Mouse (Mus musculus) megakaryocyte progenitor cell, adult 5-6 weeks (primary cell): ENCODE results near the gene Adamts2. TPM values are rescaled to one million over a fixed set of nuclear protein-coding genes. Genes with fewer than 3 reads are reported as not detected.

Source experiments
- ATAC-seq: replicated peaks from 2 replicates; pipeline ENCODE4 v1.8.0; 2016; ENCODE audit warnings: mild to moderate bottlenecking, moderate TSS enrichment, inconsistent platforms; ENCODE audit not compliant: poor library complexity
- total RNA-seq, 2 experiments: library from RNA; stranded (forward) in 1 of 2; stranded (reverse) in 1 of 2; fragments of 157-497, 149-512 nt in 1 of 2; fragments of 200-1000 nt in 1 of 2; gene quantifications; 2 replicates each; pipeline versions ENCODE4 v1.2.3 to v1.2.4; 2015 to 2017

The Adamts2 gene
- total RNA-seq, 2 experiments from 2014 or later, result not detected

DNA sequence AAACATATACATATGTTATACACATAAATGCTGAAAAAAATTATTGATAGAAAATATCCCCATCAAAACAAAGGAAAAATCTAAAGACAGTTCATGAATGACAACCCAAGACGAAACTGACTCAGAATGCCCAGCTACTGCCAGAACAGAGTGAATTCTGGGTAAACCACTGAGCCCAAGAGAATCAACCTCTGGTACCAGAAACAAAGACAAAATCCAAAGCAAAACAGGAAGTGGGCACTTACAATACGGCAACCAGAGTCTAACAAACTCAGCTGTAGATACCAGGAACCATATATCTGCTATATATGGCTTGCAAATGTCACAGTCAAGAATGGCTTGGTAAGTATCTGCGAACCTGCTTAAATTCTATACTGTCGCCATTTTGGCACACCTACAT is 233.8 kb downstream of the Adamts2 start:
- ATAC-seq, result peak; percentile 54

DNA sequence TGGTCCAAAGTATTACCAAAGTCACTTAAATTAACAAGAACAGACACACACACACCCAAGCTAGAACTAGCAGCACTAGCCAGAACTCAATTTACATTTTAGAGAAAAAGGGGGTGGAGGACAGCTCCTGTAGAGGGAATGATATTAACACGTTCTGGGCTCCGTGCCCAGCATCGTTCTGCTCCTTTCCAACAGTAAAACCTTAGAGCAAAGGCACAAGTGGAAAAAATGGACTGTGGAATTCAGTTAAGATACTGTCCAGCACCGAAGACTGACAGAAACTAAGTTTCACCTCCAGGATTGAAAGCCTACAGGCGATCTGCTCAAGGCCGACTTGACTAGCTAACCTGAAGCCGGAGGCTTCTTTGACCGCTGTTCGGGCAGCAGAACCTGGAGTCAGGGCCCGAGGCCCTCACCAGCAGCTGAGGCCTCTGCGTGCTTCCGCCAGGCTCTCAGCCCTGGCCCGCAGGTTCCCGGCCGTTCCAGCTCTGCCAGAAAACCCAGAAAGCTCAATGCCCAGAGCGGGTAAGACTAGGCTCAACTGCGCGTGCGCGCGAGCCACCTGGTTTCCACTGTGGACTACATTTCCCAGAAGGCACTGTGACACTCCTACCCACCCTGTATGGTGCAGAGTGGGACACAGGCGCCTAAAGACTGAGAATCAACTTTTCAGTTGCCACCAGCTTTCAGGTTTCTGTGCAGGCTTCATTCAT is 239.3 kb downstream of the Adamts2 start, which contains the start of gene Zfp879:
Gene Zfp879, minus strand, starts transcription at position 530 of the 713 bp plus-strand sequence.
- ATAC-seq, result peak; percentile 95

DNA sequence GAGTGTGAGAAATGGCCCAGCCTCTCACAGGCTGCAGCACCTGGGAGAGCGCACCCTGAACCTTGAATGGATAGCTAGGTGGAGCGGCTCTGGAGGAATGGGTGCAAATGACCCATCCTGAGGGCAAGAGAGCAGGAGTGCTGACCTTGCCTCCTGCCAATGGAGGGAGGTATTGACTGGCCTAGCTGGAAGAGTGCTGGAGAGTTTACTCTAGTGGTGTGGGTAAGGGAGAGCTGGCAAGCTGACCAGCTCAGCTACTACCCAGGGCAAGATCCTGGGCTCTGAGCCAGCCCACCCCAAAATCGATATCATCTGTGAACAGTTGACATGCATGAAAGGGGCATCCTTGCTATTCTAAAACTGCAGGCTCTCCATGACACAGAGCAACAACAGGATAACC is 244.1 kb downstream of the Adamts2 start:
- ATAC-seq, result no peak

DNA sequence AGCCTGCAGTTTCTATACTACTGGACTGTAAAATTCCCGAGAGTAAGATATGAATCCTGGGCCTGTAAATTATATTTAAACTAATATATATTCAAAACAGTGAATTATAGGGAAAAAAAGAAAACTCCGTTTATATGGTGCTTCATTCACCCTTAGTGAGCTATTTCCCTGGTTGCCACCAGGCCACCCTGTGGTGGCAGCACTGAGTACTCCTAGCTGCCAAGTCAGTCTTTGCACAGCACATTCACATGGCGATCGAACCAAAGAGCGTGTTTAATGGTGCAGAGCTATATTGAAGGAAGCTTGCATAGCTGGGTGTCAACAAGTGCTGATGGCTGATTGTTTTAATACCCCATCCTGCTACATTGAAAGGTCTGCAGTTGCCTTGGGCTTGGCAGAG is 245.2 kb downstream of the Adamts2 start:
- no peak for ATAC-seq

DNA sequence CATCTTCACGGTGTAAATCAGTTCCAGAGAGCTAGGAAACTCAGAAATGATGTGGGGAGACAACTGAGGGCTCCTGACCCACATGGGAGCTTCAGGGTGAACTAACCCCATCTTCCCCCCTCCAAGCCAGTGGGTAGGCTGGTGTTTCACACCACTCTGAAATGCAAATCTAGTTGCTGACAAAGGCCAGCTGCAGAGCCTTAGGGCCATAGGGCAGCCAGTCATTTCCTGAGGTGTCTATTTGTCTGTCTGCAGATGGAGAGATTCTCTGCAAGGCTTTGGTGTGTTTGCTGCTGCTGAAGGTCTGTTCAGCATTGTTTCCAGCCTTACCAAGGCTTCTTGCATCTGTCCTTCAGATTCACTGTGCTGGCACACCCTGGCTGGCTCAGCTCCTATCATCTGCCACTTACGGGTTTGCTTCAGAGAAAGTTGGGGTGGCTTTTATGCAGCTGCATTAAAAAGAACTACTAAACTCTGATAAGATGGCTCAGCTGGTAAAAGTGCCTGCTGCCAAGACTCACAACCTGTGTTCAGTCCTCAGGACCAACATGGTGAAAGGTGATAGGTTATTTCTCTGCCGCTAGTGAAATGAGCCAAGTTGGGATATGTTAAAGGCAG is 246.7 kb downstream of the Adamts2 start:
- peak; percentile 27 for ATAC-seq

DNA sequence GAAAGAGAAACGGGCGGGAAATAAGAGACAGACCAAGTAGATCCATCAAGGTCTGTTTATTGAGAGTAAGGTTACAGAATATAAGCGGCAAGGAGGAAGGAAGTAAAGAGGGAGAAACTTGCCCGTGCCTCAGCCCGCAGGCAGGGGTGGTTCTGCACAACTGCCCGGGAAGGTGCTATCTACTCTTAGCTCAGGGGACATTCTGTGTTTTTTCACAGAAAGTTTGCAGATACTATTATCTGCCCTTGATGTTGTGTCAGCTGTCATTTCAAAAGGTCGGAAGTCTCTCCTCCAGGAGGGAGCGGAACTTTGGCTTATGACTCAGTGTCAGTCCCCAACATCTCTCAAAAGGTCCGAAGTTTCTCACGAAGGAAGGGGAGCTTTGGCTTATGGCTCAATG is 247.4 kb downstream of the Adamts2 start:
- no peak for ATAC-seq

DNA sequence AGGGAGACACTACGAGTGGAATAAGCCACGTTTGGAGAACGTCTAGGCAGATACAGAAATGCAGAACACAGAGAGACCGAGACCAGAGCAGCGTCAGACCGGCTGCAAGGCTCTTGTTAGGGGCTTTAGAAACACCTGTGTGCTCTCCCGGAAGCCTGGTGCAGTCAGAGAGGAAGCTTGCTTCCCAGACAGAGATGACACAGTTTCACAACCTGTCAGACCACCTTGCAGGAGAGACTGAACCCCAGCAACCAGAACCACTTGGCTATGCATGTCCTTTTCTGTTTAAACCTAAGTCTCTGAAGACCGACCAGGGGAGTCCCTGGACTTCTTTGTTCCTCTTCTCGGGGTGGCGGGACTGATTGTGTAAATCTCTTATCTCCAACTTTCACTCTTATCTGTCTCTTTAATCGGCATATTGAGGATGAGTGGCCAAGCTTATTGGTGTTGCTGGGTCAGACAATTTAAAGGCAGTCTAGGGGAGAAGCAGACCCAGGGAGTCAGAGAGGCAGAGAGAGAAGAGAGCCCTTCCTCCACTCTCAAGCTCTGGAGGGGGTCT is 248.4 kb downstream of the Adamts2 start, which contains the start of gene Grm6:
Gene Grm6, plus strand, starts transcription at position 509 of the 559 bp plus-strand sequence.
- peak; percentile 37 for ATAC-seq

DNA sequence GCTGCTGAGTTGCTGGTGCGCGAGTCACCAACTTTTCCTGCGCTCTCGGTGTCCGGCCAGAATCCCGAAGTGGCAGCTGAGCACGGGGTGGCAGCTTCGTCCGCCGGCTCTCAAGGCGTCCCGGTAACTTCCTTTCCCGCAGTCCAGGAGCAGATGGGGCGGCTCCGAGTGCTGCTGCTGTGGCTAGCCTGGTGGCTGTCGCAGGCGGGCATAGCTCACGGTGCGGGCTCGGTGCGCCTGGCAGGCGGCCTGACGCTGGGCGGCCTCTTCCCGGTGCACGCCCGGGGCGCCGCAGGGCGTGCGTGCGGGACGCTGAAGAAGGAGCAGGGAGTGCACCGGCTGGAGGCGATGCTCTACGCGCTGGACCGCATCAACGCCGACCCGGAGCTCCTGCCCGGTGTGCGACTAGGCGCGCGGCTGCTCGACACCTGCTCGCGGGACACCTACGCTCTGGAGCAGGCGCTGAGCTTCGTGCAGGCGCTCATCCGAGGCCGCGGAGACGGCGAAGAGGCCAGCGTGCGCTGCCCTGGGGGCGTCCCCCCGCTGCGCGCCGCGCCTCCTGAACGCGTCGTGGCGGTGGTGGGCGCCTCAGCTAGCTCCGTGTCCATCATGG is 249.2 kb downstream of the Adamts2 start:
- peak; percentile 23; the same call in 1 of the 2 replicates for ATAC-seq

Other genes with a start within 250 kb of the Adamts2 start
- not detected in 2 replicates for gene Cby3, start 247.6 kb upstream of the Adamts2 start, total RNA-seq (2015)
- gene Cby3, start 247.6 kb upstream of the Adamts2 start, total RNA-seq (2017), result 0.29 TPM in 1 of 2 replicates, not detected in the other
- 748 and 912 TPM in 2 replicates for gene Hnrnph1, start 225.1 kb upstream of the Adamts2 start, total RNA-seq (2015)
- gene Hnrnph1, start 225.1 kb upstream of the Adamts2 start, total RNA-seq (2017), result 703 and 864 TPM in 2 replicates
- 29.5 and 38.1 TPM in 2 replicates for gene Rufy1, start 171.0 kb upstream of the Adamts2 start, total RNA-seq (2015)
- gene Rufy1, start 171.0 kb upstream of the Adamts2 start, total RNA-seq (2017), result 42.5 and 48.5 TPM in 2 replicates
- gene Zfp354c, start 225.6 kb downstream of the Adamts2 start, total RNA-seq (2015), result 0.66 and 1.0 TPM in 2 replicates
- 0.50 and 1.1 TPM in 2 replicates for gene Zfp354c, start 225.6 kb downstream of the Adamts2 start, total RNA-seq (2017)
- gene Zfp879, start 239.5 kb downstream of the Adamts2 start, total RNA-seq (2015), result 0.10 TPM in 1 of 2 replicates, not detected in the other
- gene Zfp879, start 239.5 kb downstream of the Adamts2 start, total RNA-seq (2017), result 0.17 TPM in 1 of 2 replicates, not detected in the other
- gene Grm6, start 248.6 kb downstream of the Adamts2 start, total RNA-seq (2015), result not detected in 2 replicates
- gene Grm6, start 248.6 kb downstream of the Adamts2 start, total RNA-seq (2017), result not detected in 2 replicates